11 mouse cellular contexts compared by ENCODE assay signal in genomic region chr4:128678564-128679217, GRCm38 (mm10). TPM values are rescaled to one million over a fixed set of nuclear protein-coding genes. Genes with fewer than 3 reads are reported as not detected.
DNase-seq lines count a peak whose midpoint lies in the region; ATAC-seq and TF ChIP-seq lines count a peak whose summit lies in the region.
"Had no signal": no experiment of that assay in that cellular context is flagged by ENCODE, and none has a peak within 500 bp of the region (broad histone marks: within the 10 kb centered on the region; RNA-seq: fewer than 3 reads in every experiment).

No protein-coding gene starts in this region.

- no peak overlapping the region for H3K4me3 ChIP-seq in embryonic facial prominence, embryonic 11.5 days (ENCODE audit: low read depth, low read length)
- no peak overlapping the region for H3K4me3 ChIP-seq in forebrain, embryonic 14.5 days (ENCODE audit: low read depth, low read length)
- no peak overlapping the region for H3K4me3 ChIP-seq in limb, embryonic 14.5 days (replicated peaks; ENCODE audit: low read length)
- H3K4me3 ChIP-seq in neural tube, embryonic 11.5 days (ENCODE audit: low read depth, low read length), result no peak overlapping the region
- H3K4me3 ChIP-seq: kidney, embryonic 15.5 days had no signal

- 43% methylated on average over 13 of the region's 13 CpGs for WGBS in embryonic facial prominence, embryonic 11.5 days
- 46% methylated on average over 13 of the region's 13 CpGs for WGBS in forebrain, embryonic 14.5 days
- 43% methylated on average over 13 of the region's 13 CpGs for WGBS in limb, embryonic 14.5 days
- WGBS in neural tube, embryonic 11.5 days, result 43% methylated on average over 13 of the region's 13 CpGs

- DNase-seq in embryonic facial prominence, embryonic 11.5 days (ENCODE audit: low spot score), result peak; percentile 66
- peak; percentile 62 for DNase-seq in forebrain, embryonic 14.5 days (ENCODE audit: low spot score)
- DNase-seq in limb, embryonic 14.5 days (ENCODE audit: low spot score), result no peak
- DNase-seq in neural tube, embryonic 11.5 days (ENCODE audit: low spot score), result peak; percentile 54
- DNase-seq in right cerebral cortex, postnatal 14 days, result no peak
- no peak for DNase-seq in kidney, adult 18-20 months
- DNase-seq in urinary bladder, postnatal 4 days (ENCODE audit: low spot score in 2 of 2), result no peak
- DNase-seq: cerebellum, adult 18-20 months; spleen, adult 18-20 months; thymus, postnatal 4 days had no signal

- 0 out of 2 replicates have a peak overlapping the region, but pooled peaks have one; percentile 1 for H3K9ac ChIP-seq in embryonic facial prominence, embryonic 11.5 days (replicated peaks; ENCODE audit: low read length)
- H3K9ac ChIP-seq in forebrain, embryonic 14.5 days (ENCODE audit: low read length), result peak overlapping the region; percentile 29; the same call in 1 of the 2 replicates
- 0 out of 2 replicates have a peak overlapping the region, but pooled peaks have one; percentile 16 for H3K9ac ChIP-seq in limb, embryonic 14.5 days (ENCODE audit: low read depth, low read length, severe bottlenecking)
- peak overlapping the region; percentile 49 for H3K9ac ChIP-seq in neural tube, embryonic 11.5 days (ENCODE audit: low read length)
- H3K9ac ChIP-seq: kidney, embryonic 15.5 days had no signal

- no peaks in the 10 kb centered on the region for H3K4me1 ChIP-seq in embryonic facial prominence, embryonic 11.5 days (ENCODE audit: control insufficient read depth, insufficient read depth, low read length)
- H3K4me1 ChIP-seq in forebrain, embryonic 14.5 days (ENCODE audit: control insufficient read depth, insufficient read depth, low read length), result peaks cover 6% of the 10 kb centered on the region; the same call in 1 of the 2 replicates
- H3K4me1 ChIP-seq in limb, embryonic 14.5 days (ENCODE audit: control insufficient read depth, insufficient read depth, low read length), result peaks cover 16% of the 10 kb centered on the region
- peaks cover 20% of the 10 kb centered on the region for H3K4me1 ChIP-seq in neural tube, embryonic 11.5 days (ENCODE audit: control insufficient read depth, insufficient read depth, low read length)

- H3K27me3 ChIP-seq in embryonic facial prominence, embryonic 11.5 days (ENCODE audit: control insufficient read depth, insufficient read depth, low read length), result no peaks in the 10 kb centered on the region
- H3K27me3 ChIP-seq in forebrain, embryonic 14.5 days (replicated peaks; ENCODE audit: control insufficient read depth, insufficient read depth, low read length), result no peaks in the 10 kb centered on the region
- H3K27me3 ChIP-seq in limb, embryonic 14.5 days (ENCODE audit: control insufficient read depth, insufficient read depth, low read length), result no peaks in the 10 kb centered on the region
- no peaks in the 10 kb centered on the region for H3K27me3 ChIP-seq in neural tube, embryonic 11.5 days (ENCODE audit: control insufficient read depth, insufficient read depth, low read length)
- H3K27me3 ChIP-seq: kidney, embryonic 15.5 days had no signal

- H3K4me2 ChIP-seq in embryonic facial prominence, embryonic 11.5 days (ENCODE audit: low read depth, low read length), result no peak overlapping the region
- H3K4me2 ChIP-seq in forebrain, embryonic 14.5 days (ENCODE audit: low read length), result peak overlapping the region; percentile 28
- peak overlapping the region; percentile 18; the same call in 1 of the 2 replicates for H3K4me2 ChIP-seq in limb, embryonic 14.5 days (replicated peaks; ENCODE audit: low read depth, low read length, severe bottlenecking)
- peak overlapping the region; percentile 20 for H3K4me2 ChIP-seq in neural tube, embryonic 11.5 days (ENCODE audit: low read depth)
- H3K4me2 ChIP-seq: kidney, embryonic 15.5 days had no signal

- ATAC-seq in embryonic facial prominence, embryonic 11.5 days (replicated peaks; ENCODE audit: insufficient number of reproducible peaks, low FRiP score, low TSS enrichment, low read depth), result peak; percentile 50
- ATAC-seq in forebrain, embryonic 14.5 days, result peak; percentile 42; the same call in 1 of the 2 replicates
- no peak for ATAC-seq in limb, embryonic 14.5 days (ENCODE audit: low FRiP score, low read depth)
- ATAC-seq in neural tube, embryonic 11.5 days (ENCODE audit: insufficient read depth, low FRiP score, low TSS enrichment), result peak; percentile 58; the same call in 1 of the 2 replicates

- no peaks in the 10 kb centered on the region for H3K36me3 ChIP-seq in embryonic facial prominence, embryonic 11.5 days (replicated peaks; ENCODE audit: control insufficient read depth, insufficient read depth, low read depth, low read length)
- H3K36me3 ChIP-seq in forebrain, embryonic 14.5 days (ENCODE audit: control insufficient read depth, insufficient read depth, low read length), result no peaks in the 10 kb centered on the region
- no peaks in the 10 kb centered on the region for H3K36me3 ChIP-seq in limb, embryonic 14.5 days (ENCODE audit: control insufficient read depth, insufficient read depth, low read length)
- no peaks in the 10 kb centered on the region for H3K36me3 ChIP-seq in neural tube, embryonic 11.5 days (ENCODE audit: control insufficient read depth, insufficient read depth, low read length)
- H3K36me3 ChIP-seq: kidney, embryonic 15.5 days had no signal

- H3K9me3 ChIP-seq in embryonic facial prominence, embryonic 11.5 days (replicated peaks; ENCODE audit: control insufficient read depth, low read length), result no peaks in the 10 kb centered on the region
- no peaks in the 10 kb centered on the region for H3K9me3 ChIP-seq in forebrain, embryonic 14.5 days (replicated peaks; ENCODE audit: control insufficient read depth, low read length)
- no peaks in the 10 kb centered on the region for H3K9me3 ChIP-seq in limb, embryonic 14.5 days (ENCODE audit: control insufficient read depth, low read length)
- no peaks in the 10 kb centered on the region for H3K9me3 ChIP-seq in neural tube, embryonic 11.5 days (ENCODE audit: control insufficient read depth, low read length)
- H3K9me3 ChIP-seq: kidney, embryonic 15.5 days had no signal

- TF ChIP-seq POLR2A in limb, embryonic 14.5 days (IDR thresholded peaks at IDR 0.05; ENCODE audit: borderline replicate concordance, extremely low read depth, insufficient read depth, insufficient read length), result no peak

- peak overlapping the region; percentile 7; the same call in 1 of the 2 replicates for H3K27ac ChIP-seq in embryonic facial prominence, embryonic 11.5 days (replicated peaks; ENCODE audit: low read depth, low read length)
- H3K27ac ChIP-seq in forebrain, embryonic 14.5 days (ENCODE audit: low read depth, low read length), result peak overlapping the region; percentile 54; the same call in 1 of the 2 replicates
- H3K27ac ChIP-seq in limb, embryonic 14.5 days (replicated peaks; ENCODE audit: low read depth, low read length), result no peak overlapping the region
- peak overlapping the region; percentile 88 for H3K27ac ChIP-seq in neural tube, embryonic 11.5 days (ENCODE audit: low read depth, low read length)
- H3K27ac ChIP-seq: kidney, embryonic 15.5 days had no signal

RNA-seq across cellular contexts. Expression of gene Phc2, which starts 24.2 kb away (rescaled TPM):
- 65.7 and 68.0 TPM in 2 replicates for polyA plus RNA-seq in embryonic facial prominence, embryonic 11.5 days (2014; fragmentation: Nextera tagmentation; extraction: Ambion mirVana)
- polyA plus RNA-seq in forebrain, embryonic 14.5 days (2014; fragmentation: Nextera tagmentation; extraction: Ambion mirVana), result 33.1 and 35.3 TPM in 2 replicates
- polyA plus RNA-seq in limb, embryonic 14.5 days (2012; rRNA removed), result 103 and 120 TPM in 2 replicates
- 69.8 and 73.7 TPM in 2 replicates for polyA plus RNA-seq in limb, embryonic 14.5 days (2014; fragmentation: Nextera tagmentation; extraction: Ambion mirVana)
- polyA plus RNA-seq in neural tube, embryonic 11.5 days (2014; fragmentation: Nextera tagmentation; extraction: Ambion mirVana), result 109 and 123 TPM in 2 replicates

Comparison
In these comparisons a context has a peak if more than half of its experiments do, and no peak if none do; other contexts are left out.
1. DNase-seq: peak in embryonic facial prominence, embryonic 11.5 days (single experiment), forebrain, embryonic 14.5 days (single experiment) and neural tube, embryonic 11.5 days (single experiment); none in limb, embryonic 14.5 days (single experiment), right cerebral cortex, postnatal 14 days (single experiment), kidney, adult 18-20 months (single experiment) and urinary bladder, postnatal 4 days (0 of 2).
2. Peak in every context shown above with its lines, with median percentiles within 50 percentile points of each other: H3K9ac ChIP-seq.